Mouse (Mus musculus): Measurements from ENCODE around the gene Aup1.

DNA sequence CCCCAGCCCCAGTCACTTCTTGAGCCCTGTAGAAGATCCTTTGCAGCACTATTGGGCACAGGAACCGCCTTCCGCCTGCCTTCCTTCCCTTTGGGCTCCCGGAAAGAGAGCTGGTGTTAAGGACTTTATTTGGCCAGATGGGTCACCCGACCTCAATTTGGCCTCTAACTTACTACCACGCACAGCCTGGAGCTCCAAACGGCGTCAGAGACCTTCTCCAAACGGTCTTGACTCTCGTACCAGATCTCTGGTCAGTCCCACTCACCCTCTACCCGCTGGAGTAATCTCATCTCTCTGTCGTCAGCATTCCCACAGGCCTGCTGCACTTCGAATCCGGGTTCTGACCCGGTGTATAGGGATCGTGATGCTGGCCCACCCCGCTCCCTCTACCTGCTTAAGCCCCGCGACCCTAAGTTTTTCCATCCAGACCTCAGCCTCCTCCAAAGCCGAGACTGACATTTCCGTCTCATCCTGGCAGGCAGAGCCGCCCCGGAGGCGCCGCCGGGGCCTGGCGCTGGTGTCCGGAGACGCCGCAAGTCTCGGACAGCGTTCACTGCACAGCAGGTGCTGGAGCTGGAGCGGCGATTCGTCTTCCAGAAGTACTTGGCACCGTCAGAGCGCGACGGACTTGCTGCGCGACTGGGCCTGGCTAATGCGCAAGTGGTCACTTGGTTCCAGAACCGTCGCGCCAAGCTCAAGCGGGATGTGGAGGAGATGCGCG, 33.0 kb downstream of the Aup1 start:
- TF ChIP-seq CTCF (IDR thresholded peaks at IDR 0.05; ENCODE audit: control insufficient read depth, insufficient read depth, insufficient replicate concordance, low read depth, low read length) (no peak), POLR2A (IDR thresholded peaks at IDR 0.05; ENCODE audit: control insufficient read depth, low read depth, low read length) (no peak)
